Mouse (Mus musculus): Measurements from ENCODE around the gene Ttc29.
A peak's percentile ranks its signal among the peaks of the same experiment; 100 is the strongest.

Gene Ttc29

DNA sequence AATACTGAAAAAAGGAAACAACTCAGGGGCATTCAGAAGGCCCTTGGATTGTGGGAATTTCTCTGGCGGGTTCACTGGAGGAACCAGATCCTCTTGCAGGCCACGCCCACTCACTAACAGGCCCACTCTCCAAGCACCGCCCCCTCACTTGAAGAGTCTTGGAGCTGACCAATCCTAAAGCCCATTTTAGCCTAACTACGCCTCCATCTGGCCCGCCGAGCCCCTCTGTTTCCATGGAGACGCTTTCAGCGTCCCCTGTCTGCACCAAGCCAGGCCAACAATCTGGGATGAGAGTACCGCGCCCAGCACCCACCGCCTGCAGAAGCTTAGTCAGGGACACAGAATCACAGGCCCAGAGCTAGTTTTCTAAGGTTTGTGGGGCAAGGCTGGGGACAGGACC lies at the start of gene Ttc29:
TSS of gene Ttc29 (plus strand) at position 224 of the 400 bp plus-strand sequence.
- DNase-seq (ENCODE audit: low read depth, low spot score) = peak; percentile 24

DNA sequence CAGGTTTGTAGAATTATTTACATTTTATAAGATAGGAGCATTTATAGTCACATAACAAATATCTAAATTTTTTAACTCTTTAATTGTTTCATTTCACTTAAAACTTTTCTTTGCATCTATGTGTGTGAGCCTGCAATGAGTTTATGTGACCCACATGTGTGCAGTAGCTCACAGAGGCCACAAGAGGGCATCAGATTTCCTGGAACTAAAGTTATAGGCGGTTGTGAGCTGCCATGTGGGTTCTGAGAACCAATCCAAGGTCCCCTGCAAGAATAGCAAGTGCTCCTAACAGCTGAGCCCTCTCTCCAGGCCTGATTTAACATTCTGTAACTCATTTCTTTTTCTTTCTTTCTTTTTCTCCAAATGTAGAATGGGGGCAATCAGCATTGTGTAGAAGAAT lies 41.7 kb upstream of the Ttc29 start:
- no peak for DNase-seq (ENCODE audit: low read depth, low spot score)

DNA sequence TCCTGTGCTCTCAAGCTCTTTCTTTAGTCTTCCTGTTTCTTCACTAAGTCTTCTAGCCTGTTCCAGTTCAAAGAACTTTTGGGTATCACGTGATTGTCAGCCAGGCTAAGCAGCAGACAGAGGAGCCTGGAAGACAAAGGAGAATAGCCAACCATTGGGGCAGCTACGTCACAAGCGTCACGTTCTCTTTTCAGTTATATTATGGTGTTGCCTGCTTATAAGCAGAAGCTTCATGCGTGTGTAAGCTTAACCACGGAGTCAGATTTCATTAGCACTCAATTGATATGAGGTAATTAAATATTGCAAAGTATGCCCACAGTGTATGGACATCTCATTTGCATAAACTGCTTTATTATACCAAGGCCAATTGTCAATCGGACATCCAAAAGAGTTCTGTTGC lies 30.4 kb upstream of the Ttc29 start:
- no peak for DNase-seq (ENCODE audit: low read depth, low spot score)

- DNase-seq (ENCODE audit: low read depth, low spot score) = no peak
Observed at GRCm38 (mm10) chr8:78183414-78183813, 29.7 kb upstream of the Ttc29 start.

DNA sequence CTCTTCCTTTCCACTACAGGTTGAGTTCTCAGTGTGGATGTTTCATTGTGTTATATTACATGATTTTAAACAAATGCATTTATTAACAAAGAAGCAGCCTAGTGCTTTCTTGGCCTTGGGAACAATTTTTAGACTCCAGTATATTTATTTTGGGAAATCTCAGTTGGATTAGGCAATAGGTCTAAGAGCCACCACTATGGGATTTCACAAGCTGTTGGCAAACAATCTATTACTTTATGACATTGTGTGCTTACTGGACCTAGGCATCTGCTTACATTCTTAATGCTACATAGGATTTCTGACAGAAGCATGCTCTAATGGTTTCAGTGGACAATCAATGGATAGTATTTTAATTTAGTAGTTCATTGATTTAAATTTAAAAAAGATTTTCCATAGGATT lies 26.0 kb upstream of the Ttc29 start:
- no peak for DNase-seq (ENCODE audit: low read depth, low spot score)

DNA sequence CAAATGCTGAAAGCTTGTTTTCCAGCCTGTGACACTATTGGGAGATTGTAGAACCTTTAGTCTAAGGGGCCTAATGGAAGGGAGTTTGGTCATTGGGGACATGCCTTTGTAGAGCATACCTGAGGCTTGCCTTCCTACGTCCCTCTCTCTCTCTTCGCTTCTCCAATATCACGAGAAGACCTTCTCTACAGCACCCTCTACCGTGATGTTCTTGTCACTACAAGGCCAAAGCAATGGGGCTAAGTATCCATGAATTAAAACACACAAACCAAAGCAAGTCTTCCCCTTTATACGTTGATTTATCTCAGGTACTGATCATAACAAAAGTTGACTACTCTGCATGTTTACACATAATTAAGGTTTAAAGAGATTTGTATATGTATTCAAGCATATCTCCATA lies 8.9 kb upstream of the Ttc29 start:
- no peak for DNase-seq (ENCODE audit: low read depth, low spot score)

GRCm38 (mm10) chr8:78210424-78210823 lies 2.7 kb upstream of the Ttc29 start:
- DNase-seq (ENCODE audit: low read depth, low spot score) = no peak

GRCm38 (mm10) chr8:78214645-78215044 lies 1.5 kb downstream of the Ttc29 start:
- DNase-seq (ENCODE audit: low read depth, low spot score) = no peak

DNA sequence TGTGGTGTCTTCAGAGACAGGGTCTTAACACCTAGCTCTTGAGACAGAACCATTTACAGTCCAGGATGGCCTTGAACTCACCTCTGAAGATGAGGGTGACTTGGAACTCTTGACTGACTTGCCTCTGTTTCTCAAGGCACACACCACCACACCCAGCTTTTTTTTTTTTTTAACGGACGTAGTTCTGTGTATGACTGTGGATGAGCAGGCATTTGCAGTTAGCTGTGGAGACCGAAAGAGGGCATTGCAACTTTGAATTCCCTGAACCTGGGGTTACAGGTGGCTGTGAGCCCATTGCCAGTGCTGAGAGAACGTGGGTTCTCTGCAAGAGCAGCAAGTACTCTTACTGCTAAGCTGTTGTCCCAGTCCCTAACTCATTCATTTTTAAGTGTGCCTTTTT lies 13.0 kb downstream of the Ttc29 start:
- no peak for DNase-seq (ENCODE audit: low read depth, low spot score)

- no peak for DNase-seq (ENCODE audit: low read depth, low spot score)
Observed at GRCm38 (mm10) chr8:78230721-78231120, 17.6 kb downstream of the Ttc29 start.

GRCm38 (mm10) chr8:78232870-78233707 lies 20.0 kb downstream of the Ttc29 start:
- DNase-seq (ENCODE audit: low read depth, low spot score) = no peak

DNA sequence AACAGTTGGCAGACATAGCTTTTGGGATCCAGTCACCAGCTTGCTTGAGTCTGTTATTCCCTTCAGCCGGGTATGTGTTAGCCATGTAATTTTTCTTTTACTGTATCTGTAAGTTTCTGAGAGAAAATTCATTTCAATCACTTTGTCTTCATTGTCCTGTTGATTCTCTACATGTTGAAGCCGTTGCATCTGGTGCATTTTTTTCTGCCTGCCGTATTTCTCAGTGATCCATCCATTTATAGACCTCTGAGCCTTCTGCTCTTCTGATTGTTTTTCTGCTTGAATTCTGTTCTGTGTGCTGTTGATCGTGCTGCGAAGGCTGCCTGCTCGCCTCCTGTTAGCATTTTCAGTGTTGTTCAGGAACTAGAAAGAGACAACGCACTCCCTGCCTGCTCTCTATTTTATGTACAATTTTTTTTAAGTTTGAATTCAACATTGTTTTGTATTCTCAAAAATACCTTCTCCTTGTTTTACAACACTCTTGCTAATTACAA lies 20.7 kb downstream of the Ttc29 start:
- DNase-seq (ENCODE audit: low read depth, low spot score) = no peak

GRCm38 (mm10) chr8:78237972-78238675 lies 25.0 kb downstream of the Ttc29 start:
- DNase-seq (ENCODE audit: low read depth, low spot score) = peak; percentile 25

- DNase-seq (ENCODE audit: low read depth, low spot score) = no peak
Observed at GRCm38 (mm10) chr8:78251115-78251514, 38.0 kb downstream of the Ttc29 start.

DNA sequence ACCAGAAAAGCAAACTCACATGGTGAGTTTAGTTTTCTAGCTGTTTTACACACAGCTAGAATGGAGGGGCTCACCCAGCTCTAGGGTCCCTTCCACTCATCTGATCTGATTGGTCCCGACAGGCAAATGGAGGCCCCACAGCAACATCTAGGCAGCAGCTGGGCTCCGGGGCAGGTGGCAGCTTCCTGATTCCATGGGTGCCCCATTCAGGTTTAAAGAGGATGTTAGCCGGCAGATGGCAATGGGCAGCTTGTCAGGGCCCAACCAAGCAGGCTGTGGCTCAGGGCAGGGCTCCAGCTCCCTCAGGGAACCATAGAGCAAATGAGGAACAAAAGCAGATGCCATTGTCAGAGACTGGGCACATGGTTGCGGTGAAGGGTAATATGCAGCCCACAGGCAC lies 41.3 kb downstream of the Ttc29 start:
- DNase-seq (ENCODE audit: low read depth, low spot score) = peak; percentile 19

GRCm38 (mm10) chr8:78255011-78255410 lies 41.9 kb downstream of the Ttc29 start:
- DNase-seq (ENCODE audit: low read depth, low spot score) = no peak

DNA sequence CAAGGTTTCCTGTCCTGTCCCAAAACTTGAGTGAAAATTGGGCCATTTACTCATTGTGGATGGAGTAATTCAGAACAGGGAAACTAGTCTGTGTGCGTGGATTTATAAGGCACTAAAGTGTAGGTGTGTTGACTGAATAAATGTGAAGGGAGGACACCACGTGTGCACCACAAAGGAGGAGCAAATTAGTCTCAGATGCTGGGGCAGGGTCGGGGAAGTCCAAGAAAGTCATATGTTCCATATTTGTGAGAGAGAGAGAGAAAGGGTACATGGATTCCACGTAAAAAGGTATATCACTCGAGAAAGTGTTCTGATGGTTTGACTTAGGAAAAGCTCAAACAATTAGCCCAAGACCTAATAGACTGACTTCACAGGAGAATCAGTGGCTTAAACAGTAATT lies 52.4 kb downstream of the Ttc29 start:
- DNase-seq (ENCODE audit: low read depth, low spot score) = no peak

DNA sequence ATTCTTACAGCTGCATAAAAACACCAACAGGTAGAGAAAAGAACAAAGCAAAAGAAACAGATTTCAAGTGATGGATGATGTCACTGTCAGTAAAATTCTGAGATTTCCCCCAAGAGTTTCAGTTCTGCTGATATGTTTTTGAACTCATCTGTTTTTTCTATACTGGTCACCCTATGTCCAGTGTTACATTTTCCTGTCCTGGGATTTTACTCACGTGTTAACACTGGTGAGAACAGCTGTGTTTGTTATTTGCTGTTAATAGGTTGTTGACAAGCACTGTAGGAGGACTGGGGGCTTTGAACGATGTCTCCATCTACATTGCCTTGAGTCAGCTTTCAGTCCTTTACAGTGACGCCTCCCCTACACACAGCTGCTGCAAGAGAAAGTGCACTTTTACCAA lies 53.1 kb downstream of the Ttc29 start:
- no peak for DNase-seq (ENCODE audit: low read depth, low spot score)

DNA sequence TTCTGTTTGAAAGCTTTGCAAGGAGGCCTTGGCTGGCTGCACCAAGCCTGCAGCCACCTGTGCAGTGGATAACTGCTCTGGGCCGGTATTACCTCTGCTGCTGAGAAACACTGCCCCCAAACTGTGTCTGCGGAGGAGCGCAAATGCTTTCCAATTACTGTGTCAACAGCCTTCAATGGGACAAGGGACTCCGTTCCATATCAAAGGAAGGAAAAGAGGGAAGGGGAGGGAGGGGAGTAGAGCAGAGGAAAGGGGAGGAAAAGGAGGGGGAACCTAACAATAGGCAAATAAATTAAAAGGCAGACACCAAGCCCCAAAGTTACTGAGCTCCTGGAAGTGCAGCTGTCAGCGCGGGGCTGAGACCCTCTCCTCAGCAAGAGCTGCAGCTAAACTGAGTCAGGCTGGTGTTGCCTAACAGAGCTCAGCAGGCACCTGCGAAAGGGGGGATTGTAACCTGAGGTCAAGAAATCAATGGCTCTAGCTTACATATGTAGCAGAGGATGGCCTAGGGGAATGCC lies 54.9 kb downstream of the Ttc29 start:
- no peak for DNase-seq (ENCODE audit: low read depth, low spot score)

DNA sequence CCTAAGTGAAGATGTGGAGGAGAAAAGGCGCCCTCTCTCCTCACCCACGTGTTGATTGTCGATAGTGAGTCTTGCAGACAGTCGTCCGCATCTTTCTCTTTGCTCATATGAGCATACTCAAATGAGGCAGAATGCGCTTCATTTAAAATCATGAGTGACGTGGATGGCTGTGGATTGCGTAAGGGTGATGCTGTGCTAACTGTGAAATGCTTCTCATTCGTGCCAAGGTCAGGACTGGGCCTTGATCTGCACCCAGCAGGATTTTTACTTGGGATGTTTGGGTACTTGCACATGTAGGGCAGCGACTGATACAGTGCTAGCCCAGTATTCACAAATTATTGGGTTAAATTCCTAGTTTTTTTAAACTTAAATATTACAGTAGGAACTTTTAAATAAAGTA lies 56.2 kb downstream of the Ttc29 start:
- DNase-seq (ENCODE audit: low read depth, low spot score) = no peak

DNA sequence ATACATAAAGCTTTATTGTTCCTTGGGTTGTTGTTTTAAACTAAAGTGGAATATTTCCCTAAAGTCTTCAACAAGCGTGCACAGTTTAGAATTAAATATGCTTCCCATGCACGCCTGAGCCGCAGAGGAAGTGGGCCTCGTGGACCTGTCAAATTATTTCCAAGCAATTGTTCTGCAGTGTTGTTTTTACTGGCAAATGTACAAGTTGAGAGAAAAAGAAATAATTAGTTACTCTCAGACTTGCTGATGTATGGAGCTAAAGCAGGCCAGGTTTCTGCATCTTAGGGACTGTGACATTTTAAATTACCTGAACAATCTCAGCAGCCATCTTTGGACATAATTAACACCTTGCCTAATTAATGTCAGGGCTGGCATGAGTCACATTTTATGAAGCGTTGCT lies 58.3 kb downstream of the Ttc29 start:
- no peak for DNase-seq (ENCODE audit: low read depth, low spot score)

GRCm38 (mm10) chr8:78276120-78276519 lies 63.0 kb downstream of the Ttc29 start:
- no peak for DNase-seq (ENCODE audit: low read depth, low spot score)

DNA sequence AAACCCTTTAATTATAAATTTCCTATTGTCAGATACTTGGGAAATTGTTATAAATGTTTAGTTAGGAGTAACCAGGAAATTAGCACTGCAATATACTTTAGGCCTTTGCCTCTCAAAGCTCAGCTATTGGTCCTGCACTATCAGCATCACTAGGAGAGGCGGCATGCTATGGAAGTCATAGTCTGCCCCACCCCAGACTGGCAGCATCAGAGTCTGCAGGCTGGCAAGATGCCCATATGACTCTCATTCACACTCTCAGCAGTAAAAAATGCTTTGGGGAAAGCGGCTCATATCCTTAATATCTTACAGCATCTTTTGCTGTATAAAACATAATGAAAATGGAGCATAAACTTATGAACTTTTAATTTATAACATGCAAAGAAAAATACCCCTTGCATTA lies 64.3 kb downstream of the Ttc29 start:
- no peak for DNase-seq (ENCODE audit: low read depth, low spot score)

Measured in retina, postnatal 7 days (tissue).